Mouse (Mus musculus): Measurements from ENCODE around the gene Cd1d1.
A peak's percentile ranks its signal among the peaks of the same experiment; 100 is the strongest.
"Not testable (repeated sequence)": the region's sequence is repeated elsewhere in the genome, so short reads cannot be mapped to it uniquely, and the experiment has no call there.

Cd1d1 gene

GRCm38 (mm10) chr3:86999415-86999740, at the start of gene Cd1d1:
Gene Cd1d1, minus strand, starts transcription at chr3:86999441.
- DNase-seq (ENCODE audit: low spot score) = no peak

- DNase-seq (ENCODE audit: low spot score) = no peak
These were observed 48.6 kb upstream of the Cd1d1 start for GRCm38 (mm10) chr3:87047801-87048200.

- DNase-seq (ENCODE audit: low spot score) = no peak
These were observed 42.5 kb upstream of the Cd1d1 start for GRCm38 (mm10) chr3:87041733-87042132.

- no peak for DNase-seq (ENCODE audit: low spot score)
These were observed 39.3 kb upstream of the Cd1d1 start for GRCm38 (mm10) chr3:87038500-87038899.

GRCm38 (mm10) chr3:87034061-87034460, 34.8 kb upstream of the Cd1d1 start:
- DNase-seq (ENCODE audit: low spot score) = no peak

- peak; percentile 88 for DNase-seq (ENCODE audit: low spot score)
These were observed 34.1 kb upstream of the Cd1d1 start for GRCm38 (mm10) chr3:87033357-87033756.

GRCm38 (mm10) chr3:87030855-87031254, 31.6 kb upstream of the Cd1d1 start:
- DNase-seq (ENCODE audit: low spot score) = peak; percentile 89

GRCm38 (mm10) chr3:87017707-87018106, 18.5 kb upstream of the Cd1d1 start:
- DNase-seq (ENCODE audit: low spot score) = no peak

- no peak for DNase-seq (ENCODE audit: low spot score)
These were observed 17.8 kb upstream of the Cd1d1 start for GRCm38 (mm10) chr3:87017001-87017400.

GRCm38 (mm10) chr3:87015931-87016330, 16.7 kb upstream of the Cd1d1 start:
- DNase-seq (ENCODE audit: low spot score) = no peak

GRCm38 (mm10) chr3:87012406-87012805, 13.2 kb upstream of the Cd1d1 start:
- DNase-seq (ENCODE audit: low spot score) = not testable (repeated sequence)

- not testable (repeated sequence) for DNase-seq (ENCODE audit: low spot score)
These were observed 9.0 kb upstream of the Cd1d1 start for GRCm38 (mm10) chr3:87008281-87008680.

GRCm38 (mm10) chr3:87000676-87001075, 1.4 kb upstream of the Cd1d1 start:
- DNase-seq (ENCODE audit: low spot score) = peak; percentile 33

- no peak for DNase-seq (ENCODE audit: low spot score)
These were observed 810 bp upstream of the Cd1d1 start for GRCm38 (mm10) chr3:87000051-87000450.

- peak; percentile 88 for DNase-seq (ENCODE audit: low spot score)
These were observed 517 bp downstream of the Cd1d1 start for GRCm38 (mm10) chr3:86998433-86999414.

- no peak for DNase-seq (ENCODE audit: low spot score)
These were observed 3.1 kb downstream of the Cd1d1 start for GRCm38 (mm10) chr3:86996111-86996510.

GRCm38 (mm10) chr3:86995381-86995780, 3.9 kb downstream of the Cd1d1 start:
- no peak for DNase-seq (ENCODE audit: low spot score)

- DNase-seq (ENCODE audit: low spot score) = not testable (repeated sequence)
These were observed 12.3 kb downstream of the Cd1d1 start for GRCm38 (mm10) chr3:86986969-86987368.

GRCm38 (mm10) chr3:86986490-86986889, 12.8 kb downstream of the Cd1d1 start:
- DNase-seq (ENCODE audit: low spot score) = peak; percentile 37

- DNase-seq (ENCODE audit: low spot score) = no peak
These were observed 15.9 kb downstream of the Cd1d1 start for GRCm38 (mm10) chr3:86983382-86983781.

- DNase-seq (ENCODE audit: low spot score) = peak; percentile 90
These were observed 22.7 kb downstream of the Cd1d1 start for GRCm38 (mm10) chr3:86976546-86976945.

- no peak for DNase-seq (ENCODE audit: low spot score)
These were observed 24.1 kb downstream of the Cd1d1 start for GRCm38 (mm10) chr3:86975150-86975549.

- no peak for DNase-seq (ENCODE audit: low spot score)
These were observed 36.4 kb downstream of the Cd1d1 start for GRCm38 (mm10) chr3:86962665-86963435.
